Mouse (Mus musculus) ES-E14 (cell line): ENCODE measurements at regions not wholly inside any gene's neighbourhood (a gene's known extent, or its start where the extent isn't known, plus 50 kb on each side); places are given as distances from the start of the nearest gene placed in this dataset.

Experiments
- DNase-seq: peaks from one replicate; pipeline ENCODE4 v3.0.0-alpha.2; 2013; ENCODE audit warnings: low read depth, low spot score
- H3K27ac ChIP-seq: 2 replicates; pipeline ENCODE4 v1.5.1; 2012; ENCODE audit warnings: low read depth, mild to moderate bottlenecking, low read length, moderate library complexity, mixed read lengths; ENCODE audit not compliant: poor library complexity, insufficient read depth, severe bottlenecking
- H3K36me3 ChIP-seq: 2 replicates; pipeline ENCODE4 v1.6.1; 2012; ENCODE audit warnings: mild to moderate bottlenecking, low read length, moderate library complexity, mixed read lengths; ENCODE audit not compliant: control insufficient read depth, poor library complexity, insufficient read depth, severe bottlenecking
- H3K4me1 ChIP-seq, 2 experiments: fragments of 150-350 bp in 1 of 2; sonication (generic) in 1 of 2; 2 replicates each; pipeline ENCODE4 v1.6.1; 2012; ENCODE audit warnings: low read length in 2 of 2, mild to moderate bottlenecking in 1 of 2, mixed read lengths in 1 of 2; ENCODE audit not compliant: control insufficient read depth in 2 of 2, insufficient read depth in 2 of 2, poor library complexity in 1 of 2
- H3K4me3 ChIP-seq, 2 experiments: fragments of 150-350 bp in 1 of 2; sonication (generic) in 1 of 2; 2 replicates each; pipeline ENCODE4 v1.5.1; 2012; ENCODE audit warnings: low read length in 2 of 2, low read depth in 1 of 2, mild to moderate bottlenecking in 1 of 2, mixed read lengths in 1 of 2; ENCODE audit not compliant: insufficient read depth in 1 of 2, poor library complexity in 1 of 2, severe bottlenecking in 1 of 2
- H3K9ac ChIP-seq: 2 replicates; pipeline ENCODE4 v1.6.1; 2012; ENCODE audit warnings: low read depth, mild to moderate bottlenecking, low read length, mixed read lengths; ENCODE audit not compliant: poor library complexity, insufficient read depth, severe bottlenecking
- H3K9me3 ChIP-seq: fragments of 150-350 bp; sonication (generic); 2 replicates; pipeline ENCODE4 v1.6.1; 2012; ENCODE audit warnings: low read depth, mild to moderate bottlenecking, low read length; ENCODE audit not compliant: control insufficient read depth, insufficient read depth
- CHD2 ChIP-seq: IDR thresholded peaks from 2 replicates; pipeline ENCODE4 v1.6.1; 2014; ENCODE audit warnings: mild to moderate bottlenecking, low read depth, low read length, inconsistent platforms
- HCFC1 ChIP-seq: IDR thresholded peaks from 2 replicates; pipeline ENCODE4 v1.6.1; 2012; ENCODE audit warnings: low read length, inconsistent platforms, borderline replicate concordance; ENCODE audit not compliant: insufficient read depth
- MAFK ChIP-seq: IDR thresholded peaks from 2 replicates; pipeline ENCODE4 v1.6.1; 2014; ENCODE audit warnings: mild to moderate bottlenecking, low read depth, low read length, inconsistent platforms; ENCODE audit not compliant: insufficient read depth
- ZC3H11A ChIP-seq: IDR thresholded peaks from 2 replicates; pipeline ENCODE4 v1.6.1; 2012; ENCODE audit warnings: low read depth, mild to moderate bottlenecking, inconsistent platforms, low read length, borderline replicate concordance
- ZNF384 ChIP-seq: IDR thresholded peaks from 2 replicates; pipeline ENCODE4 v1.6.1; 2012; ENCODE audit warnings: low read depth, low read length, inconsistent platforms
- in situ Hi-C, 2 experiments: fragments of 600-800 bp; cut with MboI; formaldehyde crosslinking; loops; one replicate each; pipeline ENCODE4 v1.15.1; 2025; ENCODE audit warnings: low sequenced_read_pairs in 2 of 2, inconsistent platforms in 1 of 2; ENCODE audit not compliant: unreplicated experiment in 2 of 2

- H3K27ac ChIP-seq: no peak overlapping the region
- DNase-seq: no peak
- TF ChIP-seq HCFC1 (no peak), CHD2 (no peak), ZC3H11A (no peak), MAFK (no peak), ZNF384 (no peak)
- H3K36me3 ChIP-seq: no peaks in the 10 kb centered on the region
- no peaks in the 10 kb centered on the region for H3K4me1 ChIP-seq
- no peaks in the 10 kb centered on the region for H3K9me3 ChIP-seq
- no peak overlapping the region for H3K9ac ChIP-seq
- H3K4me3 ChIP-seq: no peak overlapping the region
- in situ Hi-C loops: no loop called here
These were observed 263.2 kb upstream of the Tusc1 start for GRCm38 (mm10) chr4:93598474-93598873.

GRCm38 (mm10) chr4:93584328-93584727 lies 249.0 kb upstream of the Tusc1 start:
- Histone ChIP-seq H3K4me3 (no peak overlapping the region), H3K4me1 (no peaks in the 10 kb centered on the region), H3K27ac (no peak overlapping the region), H3K9me3 (no peaks in the 10 kb centered on the region), H3K36me3 (no peaks in the 10 kb centered on the region), H3K9ac (no peak overlapping the region)
- no peak for TF ChIP-seq HCFC1
- no peak for TF ChIP-seq ZC3H11A
- TF ChIP-seq MAFK: no peak
- TF ChIP-seq ZNF384: no peak
- no peak for TF ChIP-seq CHD2
- DNase-seq: no peak
- in situ Hi-C loops: no loop called here

GRCm38 (mm10) chr4:93583670-93584303 lies 248.5 kb upstream of the Tusc1 start:
- no peaks in the 10 kb centered on the region for H3K9me3 ChIP-seq
- no peaks in the 10 kb centered on the region for H3K36me3 ChIP-seq
- TF ChIP-seq HCFC1 (no peak), ZC3H11A (no peak)
- H3K4me1 ChIP-seq: no peaks in the 10 kb centered on the region
- no peak overlapping the region for H3K27ac ChIP-seq
- H3K9ac ChIP-seq: no peak overlapping the region
- in situ Hi-C loops: no loop called here
- no peak overlapping the region for H3K4me3 ChIP-seq
- no peak for DNase-seq

- Histone ChIP-seq H3K27ac (no peak overlapping the region), H3K9me3 (no peaks in the 10 kb centered on the region), H3K36me3 (no peaks in the 10 kb centered on the region), H3K4me3 (no peak overlapping the region), H3K4me1 (no peaks in the 10 kb centered on the region), H3K9ac (no peak overlapping the region)
- TF ChIP-seq ZC3H11A (no peak), CHD2 (no peak), MAFK (no peak), HCFC1 (no peak), ZNF384 (no peak)
- no peak for DNase-seq
- in situ Hi-C loops: no loop called here
These were observed 244.0 kb upstream of the Tusc1 start for GRCm38 (mm10) chr4:93579343-93579742.

GRCm38 (mm10) chr4:93567487-93568259 lies 232.4 kb upstream of the Tusc1 start:
- no peaks in the 10 kb centered on the region for H3K9me3 ChIP-seq
- in situ Hi-C loops: no loop called here
- no peaks in the 10 kb centered on the region for H3K4me1 ChIP-seq
- no peak for DNase-seq
- TF ChIP-seq ZC3H11A (no peak), MAFK (no peak), ZNF384 (no peak), CHD2 (no peak), HCFC1 (no peak)
- H3K4me3 ChIP-seq: no peak overlapping the region
- H3K9ac ChIP-seq: no peak overlapping the region
- H3K36me3 ChIP-seq: no peaks in the 10 kb centered on the region
- no peak overlapping the region for H3K27ac ChIP-seq
